Mouse (Mus musculus) G1E (cell line): Measurements from ENCODE around the gene Nos1.

Experiments
- CTCF ChIP-seq: IDR thresholded peaks from 2 replicates; pipeline ENCODE4 v1.5.1; 2012; ENCODE audit warnings: low read depth, low read length, inconsistent platforms, mixed read lengths
- GATA1 ChIP-seq: IDR thresholded peaks from 2 replicates; pipeline ENCODE4 v1.6.1; 2012; ENCODE audit warnings: borderline replicate concordance, low read length, inconsistent platforms, mixed read lengths
- GATA2 ChIP-seq: IDR thresholded peaks from 2 replicates; pipeline ENCODE4 v1.6.1; 2012; ENCODE audit warnings: low read depth, low read length, inconsistent platforms, borderline replicate concordance
- TAL1 ChIP-seq: conservative IDR thresholded peaks from 2 replicates; pipeline ENCODE4 v1.6.1; 2012; ENCODE audit warnings: low read depth, low read length, inconsistent platforms, mixed read lengths

DNA sequence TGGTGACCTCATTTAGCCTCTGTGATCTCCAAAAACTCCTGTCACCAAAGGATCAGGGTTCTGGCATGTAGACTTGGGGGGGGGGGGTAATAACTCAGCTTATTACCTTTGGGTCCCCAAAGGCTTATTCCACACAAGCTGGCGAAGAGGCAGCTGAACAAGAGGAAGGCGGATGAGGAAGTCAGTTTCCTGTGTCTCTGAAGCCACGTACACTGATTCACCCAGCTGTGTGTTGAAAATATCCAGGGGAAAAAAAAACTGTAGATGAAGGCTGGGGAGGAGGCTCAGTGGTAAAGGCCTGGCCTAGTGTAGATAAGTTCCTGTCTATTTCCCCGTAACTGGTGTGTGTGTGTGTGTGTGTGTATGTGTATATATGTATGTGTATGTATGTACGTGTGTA is 110.7 kb downstream of the Nos1 start:
- TF ChIP-seq CTCF (no peak), TAL1 (no peak), GATA1 (no peak), GATA2 (no peak)
